Mouse (Mus musculus): ENCODE measurements around the gene Tifa. TPM values are rescaled to one million over a fixed set of nuclear protein-coding genes. Genes with fewer than 3 reads are reported as not detected.

Gene Tifa
- polyA plus RNA-seq (2014; fragmentation: Nextera tagmentation; extraction: Ambion mirVana) = 6.2 and 6.7 TPM in 2 replicates

- peaks cover 21% of the 10 kb centered on the region for H3K27me3 ChIP-seq (replicated peaks; ENCODE audit: control insufficient read depth, insufficient read depth, low read length)
- peak within 1 kb of the TSS; percentile 65 for H3K9ac ChIP-seq (ENCODE audit: low read length)
- peak within 1 kb of the TSS; percentile 98 for H3K4me2 ChIP-seq (ENCODE audit: low read length)
- peaks cover 5% of the 10 kb centered on the region; the same call in 1 of the 2 replicates for H3K4me1 ChIP-seq (ENCODE audit: control insufficient read depth, insufficient read depth, low read length)
- H3K27ac ChIP-seq (ENCODE audit: low read depth, low read length) = no peak within 1 kb of the TSS
- H3K36me3 ChIP-seq (ENCODE audit: control insufficient read depth, insufficient read depth, low read length) = no peaks in the 10 kb centered on the region
- under 1% methylated on average over 37 of the region's 44 CpGs for WGBS
- ATAC-seq = peak; percentile 53
- DNase-seq (ENCODE audit: low spot score) = peak; percentile 33
- H3K9me3 ChIP-seq (replicated peaks; ENCODE audit: control insufficient read depth, low read length) = no peaks in the 10 kb centered on the region
- peak within 1 kb of the TSS; percentile 53 for H3K4me3 ChIP-seq (ENCODE audit: low read depth, low read length)
Measured at GRCm38 (mm10) chr3:127789500-127790191, at the start of gene Tifa. TSS of gene Tifa (plus strand) at chr3:127789805.

DNA sequence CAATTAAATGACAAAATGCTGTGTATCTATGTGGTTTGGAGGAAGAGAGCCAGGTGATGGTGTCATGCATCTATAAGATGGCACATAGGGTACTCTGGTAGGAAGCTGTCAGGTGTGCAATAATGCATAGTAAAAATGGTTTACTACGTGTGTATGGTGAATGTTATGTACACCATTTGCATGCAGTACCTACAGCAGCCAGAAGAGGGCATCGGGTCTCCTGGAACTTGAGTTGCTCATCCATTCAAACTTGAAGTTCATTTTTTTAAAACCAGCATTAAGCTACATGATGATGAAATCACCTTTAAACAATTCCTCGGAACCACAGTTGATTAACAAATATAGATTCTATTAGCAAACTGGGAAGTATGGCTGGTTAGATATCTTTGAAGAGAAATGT is 48.1 kb upstream of the Tifa start:
- 0 out of 2 replicates have a peak, but pooled peaks cover 5% of the 10 kb centered on the region for H3K27me3 ChIP-seq (replicated peaks; ENCODE audit: control insufficient read depth, insufficient read depth, low read length)
- H3K9ac ChIP-seq (ENCODE audit: low read length) = no peak overlapping the region
- DNase-seq (ENCODE audit: low spot score) = no peak
- WGBS = 95% methylated on average over 3 of the region's 3 CpGs
- peaks cover 17% of the 10 kb centered on the region for H3K4me1 ChIP-seq (ENCODE audit: control insufficient read depth, insufficient read depth, low read length)
- H3K9me3 ChIP-seq (replicated peaks; ENCODE audit: control insufficient read depth, low read length) = 0 out of 2 replicates have a peak, but pooled peaks cover 5% of the 10 kb centered on the region
- no peak overlapping the region for H3K27ac ChIP-seq (ENCODE audit: low read depth, low read length)
- no peak overlapping the region for H3K4me2 ChIP-seq (ENCODE audit: low read length)
- H3K36me3 ChIP-seq (ENCODE audit: control insufficient read depth, insufficient read depth, low read length) = no peaks in the 10 kb centered on the region
- no peak for ATAC-seq
- no peak overlapping the region for H3K4me3 ChIP-seq (ENCODE audit: low read depth, low read length)

GRCm38 (mm10) chr3:127743614-127744365 is 45.8 kb upstream of the Tifa start:
- Histone ChIP-seq H3K36me3 (ENCODE audit: control insufficient read depth, insufficient read depth, low read length) (no peaks in the 10 kb centered on the region), H3K9ac (ENCODE audit: low read length) (no peak overlapping the region), H3K4me2 (ENCODE audit: low read length) (no peak overlapping the region), H3K27ac (ENCODE audit: low read depth, low read length) (no peak overlapping the region), H3K9me3 (replicated peaks; ENCODE audit: control insufficient read depth, low read length) (0 out of 2 replicates have a peak, but pooled peaks cover 5% of the 10 kb centered on the region), H3K4me3 (ENCODE audit: low read depth, low read length) (no peak overlapping the region), H3K27me3 (replicated peaks; ENCODE audit: control insufficient read depth, insufficient read depth, low read length) (0 out of 2 replicates have a peak, but pooled peaks cover 7% of the 10 kb centered on the region), H3K4me1 (ENCODE audit: control insufficient read depth, insufficient read depth, low read length) (peaks cover 26% of the 10 kb centered on the region)
- no peak for DNase-seq (ENCODE audit: low spot score)
- 64% methylated on average over 14 of the region's 14 CpGs for WGBS
- no peak for ATAC-seq

- no peak overlapping the region for H3K4me3 ChIP-seq (ENCODE audit: low read depth, low read length)
- H3K36me3 ChIP-seq (ENCODE audit: control insufficient read depth, insufficient read depth, low read length) = no peaks in the 10 kb centered on the region
- 16% methylated on average over 6 of the region's 6 CpGs for WGBS
- H3K27me3 ChIP-seq (replicated peaks; ENCODE audit: control insufficient read depth, insufficient read depth, low read length) = 0 out of 2 replicates have a peak, but pooled peaks cover 7% of the 10 kb centered on the region
- peak overlapping the region; percentile 87 for H3K27ac ChIP-seq (ENCODE audit: low read depth, low read length)
- peak overlapping the region; percentile 4; the same call in 1 of the 2 replicates for H3K4me2 ChIP-seq (ENCODE audit: low read length)
- H3K9ac ChIP-seq (ENCODE audit: low read length) = peak overlapping the region; percentile 14; the same call in 1 of the 2 replicates
- ATAC-seq (no peak), DNase-seq (ENCODE audit: low spot score) (no peak)
- H3K4me1 ChIP-seq (ENCODE audit: control insufficient read depth, insufficient read depth, low read length) = peaks cover 33% of the 10 kb centered on the region
- H3K9me3 ChIP-seq (replicated peaks; ENCODE audit: control insufficient read depth, low read length) = 0 out of 2 replicates have a peak, but pooled peaks cover 5% of the 10 kb centered on the region
Measured at GRCm38 (mm10) chr3:127745504-127745903, 44.1 kb upstream of the Tifa start.

- Histone ChIP-seq H3K4me3 (ENCODE audit: low read depth, low read length) (no peak overlapping the region), H3K4me2 (ENCODE audit: low read length) (peak overlapping the region; percentile 4; the same call in 1 of the 2 replicates), H3K4me1 (ENCODE audit: control insufficient read depth, insufficient read depth, low read length) (peaks cover 38% of the 10 kb centered on the region), H3K9ac (ENCODE audit: low read length) (peak overlapping the region; percentile 14; the same call in 1 of the 2 replicates), H3K27me3 (replicated peaks; ENCODE audit: control insufficient read depth, insufficient read depth, low read length) (0 out of 2 replicates have a peak, but pooled peaks cover 7% of the 10 kb centered on the region), H3K27ac (ENCODE audit: low read depth, low read length) (peak overlapping the region; percentile 87), H3K36me3 (ENCODE audit: control insufficient read depth, insufficient read depth, low read length) (no peaks in the 10 kb centered on the region), H3K9me3 (replicated peaks; ENCODE audit: control insufficient read depth, low read length) (0 out of 2 replicates have a peak, but pooled peaks cover 5% of the 10 kb centered on the region)
- DNase-seq (ENCODE audit: low spot score) (peak; percentile 82), ATAC-seq (peak; percentile 58)
- 8% methylated on average over 16 of the region's 16 CpGs for WGBS
Measured at GRCm38 (mm10) chr3:127745911-127746640, 43.5 kb upstream of the Tifa start.

DNA sequence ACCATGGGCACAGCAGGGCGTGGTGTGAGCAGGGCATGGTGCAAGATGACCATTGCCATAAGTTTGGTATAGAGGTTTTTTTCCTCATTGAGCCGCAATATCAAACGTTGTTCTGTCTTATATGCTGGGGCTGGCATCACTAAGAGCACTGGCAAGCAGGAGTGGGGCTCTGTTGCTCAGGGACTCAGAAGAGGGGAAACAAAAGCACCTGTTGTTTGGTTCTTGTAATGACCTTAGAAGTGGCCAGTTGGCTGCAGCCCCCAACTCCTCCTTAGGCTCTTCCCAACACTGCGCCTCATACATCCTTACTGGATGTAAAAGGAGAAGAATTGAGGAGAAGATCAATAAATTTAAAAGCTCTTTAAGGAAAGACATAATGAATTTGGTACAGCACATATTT is 41.0 kb upstream of the Tifa start:
- Histone ChIP-seq H3K27ac (ENCODE audit: low read depth, low read length) (peak overlapping the region; percentile 91), H3K27me3 (replicated peaks; ENCODE audit: control insufficient read depth, insufficient read depth, low read length) (peaks cover 7% of the 10 kb centered on the region; the same call in 1 of the 2 replicates), H3K4me1 (ENCODE audit: control insufficient read depth, insufficient read depth, low read length) (peaks cover 37% of the 10 kb centered on the region), H3K9me3 (replicated peaks; ENCODE audit: control insufficient read depth, low read length) (no peaks in the 10 kb centered on the region), H3K9ac (ENCODE audit: low read length) (no peak overlapping the region), H3K4me2 (ENCODE audit: low read length) (peak overlapping the region; percentile 50; the same call in 1 of the 2 replicates), H3K4me3 (ENCODE audit: low read depth, low read length) (no peak overlapping the region), H3K36me3 (ENCODE audit: control insufficient read depth, insufficient read depth, low read length) (no peaks in the 10 kb centered on the region)
- ATAC-seq (no peak), DNase-seq (ENCODE audit: low spot score) (no peak)
- WGBS = 23% methylated on average over 4 of the region's 4 CpGs

- Histone ChIP-seq H3K27me3 (replicated peaks; ENCODE audit: control insufficient read depth, insufficient read depth, low read length) (peaks cover 7% of the 10 kb centered on the region; the same call in 1 of the 2 replicates), H3K9ac (ENCODE audit: low read length) (peak overlapping the region; percentile 50; the same call in 1 of the 2 replicates), H3K4me3 (ENCODE audit: low read depth, low read length) (peak overlapping the region; percentile 12), H3K27ac (ENCODE audit: low read depth, low read length) (peak overlapping the region; percentile 91), H3K4me2 (ENCODE audit: low read length) (peak overlapping the region; percentile 50), H3K9me3 (replicated peaks; ENCODE audit: control insufficient read depth, low read length) (no peaks in the 10 kb centered on the region), H3K36me3 (ENCODE audit: control insufficient read depth, insufficient read depth, low read length) (no peaks in the 10 kb centered on the region), H3K4me1 (ENCODE audit: control insufficient read depth, insufficient read depth, low read length) (peaks cover 36% of the 10 kb centered on the region; the same call in 1 of the 2 replicates)
- peak; percentile 84 for DNase-seq (ENCODE audit: low spot score)
- WGBS = 0% methylated on average over 9 of the region's 9 CpGs
- ATAC-seq = peak; percentile 74
Measured at GRCm38 (mm10) chr3:127749266-127749665, 40.3 kb upstream of the Tifa start.

DNA sequence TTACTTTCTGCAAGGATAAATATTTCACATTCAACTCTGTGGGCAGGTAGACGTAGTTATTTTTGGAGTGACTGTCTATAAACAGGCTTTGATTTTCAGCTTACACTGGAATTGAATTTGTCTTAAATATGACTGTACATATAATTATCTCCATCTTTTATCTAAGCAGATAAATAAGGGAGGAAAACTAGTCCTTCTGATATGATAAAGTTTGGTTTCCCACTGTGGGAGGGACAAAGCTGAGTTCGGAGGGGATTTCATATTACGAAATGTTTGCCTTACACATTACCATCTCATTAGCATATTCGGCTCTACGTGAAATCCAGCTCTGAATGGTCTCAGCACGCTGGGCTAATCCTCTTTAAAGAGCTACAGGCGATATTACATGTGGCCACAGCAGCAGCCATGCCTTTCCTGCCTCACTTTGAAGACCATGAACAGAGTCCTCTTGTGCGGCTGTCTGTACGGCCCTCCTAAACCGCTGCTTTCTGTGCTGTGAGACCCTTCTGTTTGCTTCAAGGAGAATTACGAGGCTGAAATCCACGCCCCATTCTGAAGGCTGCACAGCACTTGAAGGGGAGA is 39.5 kb upstream of the Tifa start:
- under 1% methylated on average over 12 of the region's 12 CpGs for WGBS

More for the DNA sequence above, 39.5 kb upstream of the Tifa start:
- H3K9ac ChIP-seq (ENCODE audit: low read length) = 0 out of 2 replicates have a peak overlapping the region, but pooled peaks have one; percentile 22
- H3K4me2 ChIP-seq (ENCODE audit: low read length) = peak overlapping the region; percentile 50
- peaks cover 33% of the 10 kb centered on the region; the same call in 1 of the 2 replicates for H3K4me1 ChIP-seq (ENCODE audit: control insufficient read depth, insufficient read depth, low read length)
- H3K27ac ChIP-seq (ENCODE audit: low read depth, low read length) = peak overlapping the region; percentile 91
- H3K4me3 ChIP-seq (ENCODE audit: low read depth, low read length) = no peak overlapping the region; the same call in 1 of the 2 replicates
- no peaks in the 10 kb centered on the region for H3K9me3 ChIP-seq (replicated peaks; ENCODE audit: control insufficient read depth, low read length)
- H3K27me3 ChIP-seq (replicated peaks; ENCODE audit: control insufficient read depth, insufficient read depth, low read length) = peaks cover 7% of the 10 kb centered on the region; the same call in 1 of the 2 replicates
- peak; percentile 83 for DNase-seq (ENCODE audit: low spot score)
- no peaks in the 10 kb centered on the region for H3K36me3 ChIP-seq (ENCODE audit: control insufficient read depth, insufficient read depth, low read length)
- peak; percentile 68 for ATAC-seq
